Mouse (Mus musculus): ENCODE data around the gene Nek6. TPM values are rescaled to one million over a fixed set of nuclear protein-coding genes. Genes with fewer than 3 reads are reported as not detected.

Gene Nek6
- total and polyA plus RNA-seq, 2 experiments from 2014 or later = 18.1 to 25.5 TPM

GRCm38 (mm10) chr2:38536331-38536731, 24.9 kb downstream of the Nek6 start:
- no peak for ATAC-seq (ENCODE audit: insufficient read depth, low read depth)
- DNase-seq (ENCODE audit: low spot score) = no peak
- 39% methylated on average over 8 of the region's 8 CpGs for WGBS

GRCm38 (mm10) chr2:38539677-38540076, 28.2 kb downstream of the Nek6 start:
- no peak for TF ChIP-seq CTCF (IDR thresholded peaks at IDR 0.05; ENCODE audit: low read depth)
- TF ChIP-seq EP300 (IDR thresholded peaks at IDR 0.05; ENCODE audit: low read depth) = no peak
- no peak overlapping the region for H3K4me2 ChIP-seq (ENCODE audit: low read depth, low read length)
- no peak for ATAC-seq (ENCODE audit: insufficient read depth, low read depth)
- no peak overlapping the region for H3K27ac ChIP-seq (ENCODE audit: low read depth)
- DNase-seq (ENCODE audit: low spot score) = no peak
- no peak overlapping the region for H3K4me3 ChIP-seq (ENCODE audit: low read depth, low read length)
- no peaks in the 10 kb centered on the region for H3K9me3 ChIP-seq (replicated peaks; ENCODE audit: control insufficient read depth, low read length)
- no peaks in the 10 kb centered on the region for H3K36me3 ChIP-seq (replicated peaks; ENCODE audit: control insufficient read depth, insufficient read depth, low read length)
- H3K4me1 ChIP-seq (ENCODE audit: control insufficient read depth, insufficient read depth) = peaks cover 39% of the 10 kb centered on the region
- H3K27me3 ChIP-seq (ENCODE audit: control insufficient read depth, insufficient read depth, low read length) = no peaks in the 10 kb centered on the region
- 88% methylated on average over 9 of the region's 9 CpGs for WGBS
- H3K9ac ChIP-seq (replicated peaks; ENCODE audit: low read depth, low read length) = no peak overlapping the region

More at GRCm38 (mm10) chr2:38536331-38536731, 24.9 kb downstream of the Nek6 start:
- H3K27me3 ChIP-seq (ENCODE audit: control insufficient read depth, insufficient read depth, low read length) = no peaks in the 10 kb centered on the region
- H3K9me3 ChIP-seq (replicated peaks; ENCODE audit: control insufficient read depth, low read length) = no peaks in the 10 kb centered on the region
- H3K9ac ChIP-seq (replicated peaks; ENCODE audit: low read depth, low read length) = no peak overlapping the region
- TF ChIP-seq CTCF (IDR thresholded peaks at IDR 0.05; ENCODE audit: low read depth) (no peak), EP300 (IDR thresholded peaks at IDR 0.05; ENCODE audit: low read depth) (no peak)
- no peaks in the 10 kb centered on the region for H3K36me3 ChIP-seq (replicated peaks; ENCODE audit: control insufficient read depth, insufficient read depth, low read length)
- H3K4me1 ChIP-seq (ENCODE audit: control insufficient read depth, insufficient read depth) = peaks cover 59% of the 10 kb centered on the region
- no peak overlapping the region for H3K4me3 ChIP-seq (ENCODE audit: low read depth, low read length)
- no peak overlapping the region for H3K4me2 ChIP-seq (ENCODE audit: low read depth, low read length)
- 0 out of 2 replicates have a peak overlapping the region, but pooled peaks have one; percentile 36 for H3K27ac ChIP-seq (ENCODE audit: low read depth)

- TF ChIP-seq EP300 (IDR thresholded peaks at IDR 0.05; ENCODE audit: low read depth) (no peak), CTCF (IDR thresholded peaks at IDR 0.05; ENCODE audit: low read depth) (no peak)
- Histone ChIP-seq H3K4me3 (ENCODE audit: low read depth, low read length) (no peak overlapping the region), H3K36me3 (replicated peaks; ENCODE audit: control insufficient read depth, insufficient read depth, low read length) (no peaks in the 10 kb centered on the region), H3K9ac (replicated peaks; ENCODE audit: low read depth, low read length) (no peak overlapping the region), H3K27me3 (ENCODE audit: control insufficient read depth, insufficient read depth, low read length) (no peaks in the 10 kb centered on the region), H3K4me2 (ENCODE audit: low read depth, low read length) (no peak overlapping the region), H3K27ac (ENCODE audit: low read depth) (0 out of 2 replicates have a peak overlapping the region, but pooled peaks have one; percentile 20), H3K4me1 (ENCODE audit: control insufficient read depth, insufficient read depth) (peaks cover 38% of the 10 kb centered on the region), H3K9me3 (replicated peaks; ENCODE audit: control insufficient read depth, low read length) (no peaks in the 10 kb centered on the region)
- DNase-seq (ENCODE audit: low spot score) (no peak), ATAC-seq (ENCODE audit: insufficient read depth, low read depth) (no peak)
- WGBS = 68% methylated on average over 6 of the region's 6 CpGs
Measured at GRCm38 (mm10) chr2:38540666-38541065, 29.2 kb downstream of the Nek6 start.

- 44% methylated on average over 3 of the region's 3 CpGs for WGBS
- DNase-seq (ENCODE audit: low spot score) (no peak), ATAC-seq (ENCODE audit: insufficient read depth, low read depth) (peak; percentile 40)
- Histone ChIP-seq H3K4me1 (ENCODE audit: control insufficient read depth, insufficient read depth) (peaks cover 38% of the 10 kb centered on the region), H3K36me3 (replicated peaks; ENCODE audit: control insufficient read depth, insufficient read depth, low read length) (no peaks in the 10 kb centered on the region), H3K9me3 (replicated peaks; ENCODE audit: control insufficient read depth, low read length) (no peaks in the 10 kb centered on the region), H3K9ac (replicated peaks; ENCODE audit: low read depth, low read length) (no peak overlapping the region), H3K4me2 (ENCODE audit: low read depth, low read length) (no peak overlapping the region), H3K27me3 (ENCODE audit: control insufficient read depth, insufficient read depth, low read length) (no peaks in the 10 kb centered on the region), H3K4me3 (ENCODE audit: low read depth, low read length) (no peak overlapping the region), H3K27ac (ENCODE audit: low read depth) (0 out of 2 replicates have a peak overlapping the region, but pooled peaks have one; percentile 20)
- no peak for TF ChIP-seq CTCF (IDR thresholded peaks at IDR 0.05; ENCODE audit: low read depth)
- no peak for TF ChIP-seq EP300 (IDR thresholded peaks at IDR 0.05; ENCODE audit: low read depth)
Measured at GRCm38 (mm10) chr2:38541101-38541500, 29.7 kb downstream of the Nek6 start.

- Histone ChIP-seq H3K4me1 (ENCODE audit: control insufficient read depth, insufficient read depth) (peaks cover 39% of the 10 kb centered on the region), H3K4me3 (ENCODE audit: low read depth, low read length) (no peak overlapping the region), H3K9ac (replicated peaks; ENCODE audit: low read depth, low read length) (no peak overlapping the region), H3K27me3 (ENCODE audit: control insufficient read depth, insufficient read depth, low read length) (no peaks in the 10 kb centered on the region), H3K9me3 (replicated peaks; ENCODE audit: control insufficient read depth, low read length) (no peaks in the 10 kb centered on the region), H3K36me3 (replicated peaks; ENCODE audit: control insufficient read depth, insufficient read depth, low read length) (no peaks in the 10 kb centered on the region), H3K4me2 (ENCODE audit: low read depth, low read length) (no peak overlapping the region), H3K27ac (ENCODE audit: low read depth) (no peak overlapping the region)
- TF ChIP-seq CTCF (IDR thresholded peaks at IDR 0.05; ENCODE audit: low read depth) = no peak
- no peak for TF ChIP-seq EP300 (IDR thresholded peaks at IDR 0.05; ENCODE audit: low read depth)
- ATAC-seq (ENCODE audit: insufficient read depth, low read depth) (no peak), DNase-seq (ENCODE audit: low spot score) (no peak)
- WGBS = 57% methylated on average over 1 of the region's 1 CpGs
Measured at GRCm38 (mm10) chr2:38541570-38541969, 30.1 kb downstream of the Nek6 start.

- DNase-seq (ENCODE audit: low spot score) (no peak), ATAC-seq (ENCODE audit: insufficient read depth, low read depth) (no peak)
- Histone ChIP-seq H3K36me3 (replicated peaks; ENCODE audit: control insufficient read depth, insufficient read depth, low read length) (no peaks in the 10 kb centered on the region), H3K27ac (ENCODE audit: low read depth) (no peak overlapping the region), H3K9me3 (replicated peaks; ENCODE audit: control insufficient read depth, low read length) (no peaks in the 10 kb centered on the region), H3K4me3 (ENCODE audit: low read depth, low read length) (no peak overlapping the region), H3K4me1 (ENCODE audit: control insufficient read depth, insufficient read depth) (peaks cover 46% of the 10 kb centered on the region), H3K4me2 (ENCODE audit: low read depth, low read length) (no peak overlapping the region), H3K27me3 (ENCODE audit: control insufficient read depth, insufficient read depth, low read length) (no peaks in the 10 kb centered on the region), H3K9ac (replicated peaks; ENCODE audit: low read depth, low read length) (no peak overlapping the region)
- TF ChIP-seq EP300 (IDR thresholded peaks at IDR 0.05; ENCODE audit: low read depth) = no peak
- WGBS = 29% methylated on average over 1 of the region's 1 CpGs
Measured at GRCm38 (mm10) chr2:38542366-38542765, 30.9 kb downstream of the Nek6 start.
